Mouse (Mus musculus) stomach, embryonic 16.5 days (tissue): ENCODE data around the gene Pde1b. TPM values are rescaled to one million over a fixed set of nuclear protein-coding genes. Genes with fewer than 3 reads are reported as not detected.

Experiments used
- ATAC-seq: fragments of 200-750 bp; cut with Nextera tagmentation; 2 replicates; pipeline ENCODE4 v1.8.0; 2017; ENCODE audit warnings: moderate number of reproducible peaks, moderate TSS enrichment; ENCODE audit not compliant: insufficient read depth, low FRiP score
- H3K27ac ChIP-seq: fragments of 300-500 bp; sonication (generic); 2 replicates; pipeline ENCODE4 v1.5.1; 2014; ENCODE audit warnings: low read length
- H3K27me3 ChIP-seq: fragments of 300-500 bp; sonication (generic); 2 replicates; pipeline ENCODE4 v1.6.1; 2014; ENCODE audit warnings: low read length, control low read depth, mixed read lengths; ENCODE audit not compliant: control insufficient read depth, insufficient read depth
- H3K36me3 ChIP-seq: fragments of 300-500 bp; sonication (generic); 2 replicates; pipeline ENCODE4 v1.6.1; 2014; ENCODE audit warnings: low read length; ENCODE audit not compliant: control insufficient read depth, insufficient read depth
- H3K4me1 ChIP-seq: fragments of 300-500 bp; sonication (generic); 2 replicates; pipeline ENCODE4 v1.6.1; 2014; ENCODE audit warnings: low read length, control low read depth, mixed read lengths; ENCODE audit not compliant: control insufficient read depth, insufficient read depth
- H3K4me2 ChIP-seq: fragments of 300-500 bp; sonication (generic); 2 replicates; pipeline ENCODE4 v1.6.1; 2014; ENCODE audit warnings: low read depth, low read length, mixed read lengths
- H3K4me3 ChIP-seq: fragments of 300-500 bp; sonication (generic); replicated peaks from 2 replicates; pipeline ENCODE4 v1.5.1; 2014; ENCODE audit warnings: mild to moderate bottlenecking, low read length
- H3K9ac ChIP-seq: fragments of 300-500 bp; sonication (generic); 2 replicates; pipeline ENCODE4 v1.6.1; 2014; ENCODE audit warnings: low read length
- H3K9me3 ChIP-seq: fragments of 300-500 bp; sonication (generic); replicated peaks from 2 replicates; pipeline ENCODE4 v1.6.1; 2016; ENCODE audit warnings: low read length, control low read depth; ENCODE audit not compliant: control insufficient read depth
- WGBS: fragments of 180-500 bp; shearing (Covaris S2); extraction: QIAGEN DNeasy Blood & Tissue Kit; methylation state at CpG from one replicate; pipeline ENCODE4 v1.1.7; 2014; 5-methylcytosine and 5-hydroxymethylcytosine counted together
- polyA plus RNA-seq: library from polyadenylated mRNA; unstranded; fragments of >200 nt; fragmentation: Nextera tagmentation; extraction: Ambion mirVana; gene quantifications from 2 replicates; pipeline ENCODE4 v1.2.1, GENCODE M21; 2015

The Pde1b gene
- polyA plus RNA-seq, 1 experiment from 2014 or later = 10.8 TPM

DNA sequence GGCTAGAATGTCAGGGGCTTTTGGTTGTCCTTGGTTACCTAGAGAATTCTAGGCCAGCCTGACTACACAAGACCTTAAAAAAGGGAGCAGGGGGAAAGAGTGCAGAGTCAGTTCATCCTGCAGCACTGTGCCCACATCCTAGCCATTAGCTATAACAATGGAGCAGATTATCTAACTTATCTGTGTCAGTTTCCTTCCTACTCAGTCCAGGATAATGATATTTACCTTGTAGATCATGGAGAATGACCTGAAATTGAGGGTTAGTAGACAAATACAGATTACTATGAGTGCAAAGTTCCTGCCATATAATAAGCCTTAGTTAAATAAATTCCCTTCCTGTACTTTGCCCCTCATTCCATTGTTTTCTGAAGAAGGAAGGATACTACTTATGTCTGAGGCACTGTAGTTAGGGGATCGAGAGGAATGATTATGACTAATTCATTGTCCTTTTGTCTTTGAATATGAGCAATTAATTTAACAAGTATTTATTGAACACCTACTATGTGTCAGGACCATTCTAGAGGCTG, 23.7 kb upstream of the Pde1b start:
- Histone ChIP-seq H3K4me2 (no peak overlapping the region), H3K9me3 (no peaks in the 10 kb centered on the region), H3K27me3 (no peaks in the 10 kb centered on the region; the same call in 1 of the 2 replicates), H3K27ac (no peak overlapping the region), H3K9ac (no peak overlapping the region), H3K4me1 (no peaks in the 10 kb centered on the region), H3K4me3 (no peak overlapping the region), H3K36me3 (no peaks in the 10 kb centered on the region)
- ATAC-seq = peak; percentile 62
- 51% methylated on average over 1 of the region's 1 CpGs for WGBS

GRCm38 (mm10) chr15:103480129-103480528, 22.7 kb upstream of the Pde1b start:
- Histone ChIP-seq H3K27ac (no peak overlapping the region), H3K4me1 (no peaks in the 10 kb centered on the region), H3K9ac (no peak overlapping the region), H3K4me3 (no peak overlapping the region), H3K36me3 (no peaks in the 10 kb centered on the region), H3K9me3 (no peaks in the 10 kb centered on the region), H3K27me3 (no peaks in the 10 kb centered on the region; the same call in 1 of the 2 replicates), H3K4me2 (no peak overlapping the region)
- WGBS = 65% methylated on average over 2 of the region's 2 CpGs
- no peak for ATAC-seq

- no peaks in the 10 kb centered on the region; the same call in 1 of the 2 replicates for H3K27me3 ChIP-seq
- no peak overlapping the region for H3K4me3 ChIP-seq
- no peak overlapping the region for H3K4me2 ChIP-seq
- H3K9me3 ChIP-seq = no peaks in the 10 kb centered on the region
- H3K27ac ChIP-seq = no peak overlapping the region
- 9% methylated on average over 1 of the region's 1 CpGs for WGBS
- H3K4me1 ChIP-seq = 0 out of 2 replicates have a peak, but pooled peaks cover 1% of the 10 kb centered on the region
- ATAC-seq = no peak
- no peaks in the 10 kb centered on the region for H3K36me3 ChIP-seq
- H3K9ac ChIP-seq = no peak overlapping the region
Measured at GRCm38 (mm10) chr15:103482488-103482887, 20.3 kb upstream of the Pde1b start.

DNA sequence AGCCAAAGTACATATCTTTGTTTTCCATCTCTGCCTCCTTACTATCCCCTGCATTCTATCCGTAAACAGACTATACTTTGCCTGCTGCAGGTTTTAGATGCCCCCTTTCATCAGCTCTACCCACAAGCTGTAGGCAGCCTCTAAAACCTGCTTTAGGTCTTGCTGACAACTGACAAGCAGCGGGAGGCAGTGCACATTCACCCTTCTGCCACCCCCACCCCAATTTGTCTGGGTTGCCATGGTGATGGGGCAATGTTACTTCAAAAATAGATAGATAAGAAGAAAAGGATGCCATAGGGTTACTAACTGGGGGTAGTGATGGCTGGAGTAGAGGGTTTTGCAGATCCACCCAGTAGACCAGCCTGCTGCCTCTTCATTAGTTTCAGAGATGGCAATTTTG, 18.3 kb upstream of the Pde1b start:
- H3K4me2 ChIP-seq = no peak overlapping the region
- ATAC-seq = no peak
- H3K4me3 ChIP-seq = no peak overlapping the region
- 65% methylated on average over 2 of the region's 2 CpGs for WGBS
- no peaks in the 10 kb centered on the region for H3K9me3 ChIP-seq
- 0 out of 2 replicates have a peak, but pooled peaks cover 5% of the 10 kb centered on the region for H3K4me1 ChIP-seq
- no peak overlapping the region for H3K9ac ChIP-seq
- H3K36me3 ChIP-seq = no peaks in the 10 kb centered on the region
- no peaks in the 10 kb centered on the region; the same call in 1 of the 2 replicates for H3K27me3 ChIP-seq
- H3K27ac ChIP-seq = no peak overlapping the region

GRCm38 (mm10) chr15:103485106-103485505, 17.7 kb upstream of the Pde1b start:
- Histone ChIP-seq H3K9me3 (no peaks in the 10 kb centered on the region), H3K4me1 (0 out of 2 replicates have a peak, but pooled peaks cover 5% of the 10 kb centered on the region), H3K4me2 (no peak overlapping the region), H3K27me3 (no peaks in the 10 kb centered on the region; the same call in 1 of the 2 replicates), H3K36me3 (no peaks in the 10 kb centered on the region), H3K9ac (no peak overlapping the region), H3K4me3 (no peak overlapping the region), H3K27ac (no peak overlapping the region)
- WGBS = 52% methylated on average over 3 of the region's 3 CpGs
- ATAC-seq = no peak

DNA sequence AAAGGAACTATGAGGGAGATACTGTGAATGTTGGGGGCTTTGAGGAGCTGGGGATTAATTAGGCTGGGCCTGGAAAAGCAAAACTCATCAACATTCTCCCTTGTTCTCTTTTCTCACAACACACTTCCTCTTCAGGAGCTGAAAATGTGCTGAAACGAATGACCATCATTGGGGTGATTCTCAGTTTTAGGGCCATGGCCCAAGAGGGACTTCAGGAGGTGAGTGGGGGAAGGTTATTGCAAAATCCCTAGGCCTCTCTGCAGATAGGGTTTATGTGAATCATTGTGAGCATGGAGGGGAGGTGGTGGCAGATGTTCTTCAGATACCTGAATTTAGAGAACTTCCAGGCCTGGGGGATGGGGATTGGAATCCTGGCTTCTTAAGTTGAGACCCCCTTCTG, 16.2 kb upstream of the Pde1b start:
- H3K4me3 ChIP-seq = no peak overlapping the region
- 0 out of 2 replicates have a peak, but pooled peaks cover 5% of the 10 kb centered on the region for H3K4me1 ChIP-seq
- H3K4me2 ChIP-seq = no peak overlapping the region
- WGBS = 59% methylated on average over 1 of the region's 1 CpGs
- H3K9me3 ChIP-seq = no peaks in the 10 kb centered on the region
- no peak for ATAC-seq
- no peaks in the 10 kb centered on the region; the same call in 1 of the 2 replicates for H3K27me3 ChIP-seq
- H3K9ac ChIP-seq = no peak overlapping the region
- H3K27ac ChIP-seq = no peak overlapping the region
- H3K36me3 ChIP-seq = no peaks in the 10 kb centered on the region

DNA sequence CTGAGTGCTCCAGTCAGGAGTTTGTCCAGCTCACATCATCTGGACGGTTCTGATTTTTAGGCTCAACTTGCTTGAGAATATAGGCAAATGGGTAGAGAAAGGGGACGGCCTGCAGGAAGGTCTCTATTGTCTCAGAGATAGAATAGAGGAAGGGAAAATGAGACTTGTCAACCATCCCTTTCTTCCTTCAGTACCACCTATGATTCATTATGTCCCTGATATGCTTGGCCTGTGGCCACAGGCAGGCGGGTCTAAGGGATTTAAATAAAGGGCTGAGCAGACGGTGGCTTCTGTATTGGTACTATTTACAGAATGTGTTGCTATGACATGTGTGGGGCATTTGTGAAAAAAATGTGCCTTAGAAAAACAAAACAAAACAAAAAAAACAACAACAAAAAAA, 14.5 kb upstream of the Pde1b start:
- no peak overlapping the region for H3K4me2 ChIP-seq
- H3K9ac ChIP-seq = no peak overlapping the region
- H3K9me3 ChIP-seq = no peaks in the 10 kb centered on the region
- peaks cover 13% of the 10 kb centered on the region for H3K4me1 ChIP-seq
- no peak for ATAC-seq
- WGBS = 48% methylated on average over 4 of the region's 4 CpGs
- H3K4me3 ChIP-seq = no peak overlapping the region
- no peaks in the 10 kb centered on the region for H3K27me3 ChIP-seq
- 0 out of 2 replicates have a peak overlapping the region, but pooled peaks have one; percentile 6 for H3K27ac ChIP-seq
- H3K36me3 ChIP-seq = no peaks in the 10 kb centered on the region

DNA sequence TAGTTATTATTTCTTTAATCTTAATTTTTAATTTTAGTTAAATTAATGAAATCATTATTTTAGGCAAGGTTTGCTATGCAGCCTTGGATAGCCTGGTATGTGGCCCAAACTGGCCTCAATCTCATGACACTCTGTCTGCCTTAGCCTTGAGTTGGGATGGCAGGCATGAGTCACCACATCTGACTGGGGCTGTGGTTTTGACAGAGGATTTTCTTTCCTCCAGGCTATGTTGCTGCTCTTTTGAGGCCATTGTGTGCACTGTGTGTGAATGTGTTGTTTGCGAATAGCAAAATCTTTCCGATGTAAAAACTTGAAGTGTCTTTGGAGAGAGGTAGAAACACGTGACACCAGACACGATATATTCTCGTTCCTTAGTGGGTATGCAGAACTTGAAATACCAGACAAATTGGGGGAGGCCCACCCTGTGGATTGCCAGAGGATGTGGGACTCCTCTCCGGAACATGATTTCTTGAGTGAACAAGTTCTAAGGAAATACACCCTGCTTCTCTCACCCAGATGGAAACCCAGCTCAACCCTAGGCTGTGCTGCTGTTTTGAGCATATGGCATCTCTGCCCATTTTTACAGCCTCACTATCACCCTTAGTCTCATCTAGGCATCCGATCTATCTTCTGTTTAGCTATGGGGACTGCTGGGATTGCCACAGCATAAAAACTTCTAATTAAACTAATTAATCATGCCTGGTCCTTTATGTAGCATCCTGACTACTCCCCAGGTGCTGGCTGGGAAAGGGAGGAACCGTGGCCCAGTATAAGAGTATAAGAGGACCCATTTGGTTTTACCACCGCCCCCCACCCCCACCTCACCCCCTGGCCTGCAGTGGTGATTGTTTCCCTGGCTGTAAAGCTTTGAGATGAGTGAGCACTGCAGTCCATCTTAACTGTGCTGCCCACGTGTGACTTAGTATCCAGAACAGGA, 6.4 kb upstream of the Pde1b start:
- Histone ChIP-seq H3K36me3 (no peaks in the 10 kb centered on the region), H3K4me3 (no peak overlapping the region), H3K4me1 (peaks cover 9% of the 10 kb centered on the region), H3K27ac (no peak overlapping the region), H3K27me3 (no peaks in the 10 kb centered on the region), H3K4me2 (no peak overlapping the region), H3K9ac (no peak overlapping the region), H3K9me3 (no peaks in the 10 kb centered on the region)
- no peak for ATAC-seq
- WGBS = 71% methylated on average over 10 of the region's 10 CpGs

DNA sequence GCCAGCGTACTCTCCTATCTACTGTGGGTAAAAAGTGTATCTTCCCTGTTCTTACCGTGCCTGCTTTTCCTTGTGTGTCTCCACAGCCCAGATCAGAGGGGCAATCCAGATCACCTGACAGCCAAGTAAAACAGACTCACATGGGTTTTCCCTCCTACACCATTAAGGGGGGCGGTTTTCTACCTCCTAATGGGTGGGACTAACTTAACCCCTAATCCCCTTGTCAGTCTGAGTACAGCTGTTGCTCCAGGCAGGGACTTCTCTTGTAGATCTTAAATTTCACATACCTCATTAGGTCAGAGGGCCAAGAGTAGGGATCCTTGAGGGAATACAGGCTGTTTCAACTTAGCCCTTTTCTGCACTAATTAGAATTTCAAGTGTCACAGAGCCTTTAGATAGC, 4.7 kb upstream of the Pde1b start:
- no peak overlapping the region for H3K9ac ChIP-seq
- H3K4me1 ChIP-seq = peaks cover 9% of the 10 kb centered on the region; the same call in 1 of the 2 replicates
- ATAC-seq = no peak
- H3K27ac ChIP-seq = no peak overlapping the region
- no peak overlapping the region for H3K4me3 ChIP-seq
- 48% methylated on average over 3 of the region's 3 CpGs for WGBS
- H3K4me2 ChIP-seq = no peak overlapping the region
- no peaks in the 10 kb centered on the region for H3K9me3 ChIP-seq
- no peaks in the 10 kb centered on the region for H3K27me3 ChIP-seq
- no peaks in the 10 kb centered on the region for H3K36me3 ChIP-seq
